Mouse (Mus musculus): Measurements from ENCODE around the gene Gapdhs.

DNA sequence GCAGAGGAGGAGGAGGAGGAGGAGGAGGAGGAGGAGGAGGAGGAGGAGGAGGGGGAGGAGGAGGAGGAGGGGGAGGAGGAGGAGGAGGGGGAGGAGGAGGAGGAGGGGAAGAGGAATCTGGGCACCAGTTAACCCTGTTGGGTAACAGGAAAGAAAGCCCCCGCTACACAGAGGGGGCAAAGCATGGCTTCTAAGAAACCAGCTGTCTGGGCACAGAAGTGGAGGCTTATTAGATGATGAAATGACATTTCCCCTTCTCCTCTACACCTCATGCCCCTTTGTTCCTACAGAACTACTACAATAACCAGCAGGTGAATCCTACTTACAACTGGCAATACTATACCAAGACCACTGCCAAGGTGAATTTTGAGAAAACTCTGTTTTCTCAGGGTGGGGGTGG, 34.4 kb upstream of the Gapdhs start:
- TF ChIP-seq CTCF (IDR thresholded peaks at IDR 0.05; ENCODE audit: low read depth) (no peak), EP300 (IDR thresholded peaks at IDR 0.05; ENCODE audit: low read depth) (no peak)

Measured in liver, postnatal 0 days (tissue).